ENCODE assay signal across 8 mouse cellular contexts in the genomic region with DNA sequence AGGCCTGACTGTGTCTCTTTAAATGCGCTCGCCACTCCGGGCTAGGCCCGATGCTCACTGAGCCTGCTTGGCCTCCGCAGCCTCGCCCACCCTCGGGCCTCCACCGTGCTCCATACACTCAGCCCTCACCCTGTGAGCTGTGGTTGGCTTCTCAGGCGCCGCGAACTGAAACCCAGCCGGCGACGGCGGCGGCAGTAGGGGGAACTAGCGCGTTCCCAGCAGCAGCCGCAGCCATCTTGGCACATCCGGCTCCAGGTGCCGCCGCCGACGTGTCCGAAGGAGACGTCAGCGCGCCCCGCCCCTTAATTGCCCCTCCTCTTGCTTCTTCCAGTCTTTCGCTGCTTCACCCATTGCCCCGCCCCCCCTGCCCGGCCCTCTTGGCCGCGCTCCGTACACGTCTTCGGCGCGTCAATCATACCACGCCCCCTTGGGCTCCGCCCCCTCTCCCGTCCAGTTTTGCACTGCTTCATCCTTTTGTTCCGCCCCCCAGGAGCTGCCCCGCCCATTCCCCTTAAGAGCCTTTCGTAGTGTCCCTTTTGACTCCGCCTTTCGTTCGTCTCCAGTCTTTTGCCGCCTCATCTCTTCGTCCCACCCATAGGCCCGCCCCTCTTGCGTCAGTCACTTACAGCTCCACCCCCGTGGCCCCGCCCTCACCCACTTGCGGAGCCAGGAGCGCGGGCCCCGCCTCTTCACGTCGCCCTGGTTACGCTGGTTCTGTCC. TPM values are rescaled to one million over a fixed set of nuclear protein-coding genes. Genes with fewer than 3 reads are reported as not detected.
A peak's percentile ranks its signal among the peaks of the same experiment; 100 is the strongest.
DNase-seq lines count a peak whose midpoint lies in the region; ATAC-seq lines count a peak whose summit lies in the region.

TSS of gene Sec16a (minus strand) at position 271 of the 720 bp plus-strand sequence.

- ATAC-seq in erythroblast, adult 5-6 weeks (replicated peaks; ENCODE audit: low FRiP score, poor library complexity, severe bottlenecking): peak; percentile 82
- peak; percentile 93 for ATAC-seq in kidney, embryonic 15.5 days (replicated peaks; ENCODE audit: low FRiP score)
- ATAC-seq in monocyte, adult 5-6 weeks (replicated peaks; ENCODE audit: insufficient number of reproducible peaks, low FRiP score, low TSS enrichment, poor library complexity, severe bottlenecking): peak; percentile 75

- peak within 1 kb of the TSS; percentile 75 for H3K9ac ChIP-seq in kidney, embryonic 15.5 days

- peaks cover 50% of the 10 kb centered on the region for H3K4me1 ChIP-seq in heart, embryonic 10.5 days
- H3K4me1 ChIP-seq in kidney, embryonic 15.5 days: peaks cover 40% of the 10 kb centered on the region

- H3K4me2 ChIP-seq in kidney, embryonic 15.5 days: peak within 1 kb of the TSS; percentile 82

- DNase-seq in B cell, adult 2 months: peak; percentile 100
- peak; percentile 100 for DNase-seq in brain, adult 2 months (ENCODE audit: low read depth, low spot score)
- DNase-seq in heart, embryonic 10.5 days (ENCODE audit: low spot score): peak; percentile 100
- peak; percentile 100 for DNase-seq in liver
- DNase-seq in spleen, postnatal 4 days (ENCODE audit: low spot score in 2 of 2): peak; percentile 100

- peak within 1 kb of the TSS; percentile 96 for H3K27ac ChIP-seq in heart, embryonic 10.5 days
- H3K27ac ChIP-seq in kidney, embryonic 15.5 days: peak within 1 kb of the TSS; percentile 93

- H3K4me3 ChIP-seq in heart, embryonic 10.5 days: peak within 1 kb of the TSS; percentile 85
- peak within 1 kb of the TSS; percentile 71 for H3K4me3 ChIP-seq in kidney, embryonic 15.5 days (replicated peaks)

- H3K36me3 ChIP-seq in heart, embryonic 10.5 days: peaks cover 18% of the 10 kb centered on the region
- peaks cover 21% of the 10 kb centered on the region for H3K36me3 ChIP-seq in kidney, embryonic 15.5 days

- H3K9me3 ChIP-seq in heart, embryonic 10.5 days: no peaks in the 10 kb centered on the region
- no peaks in the 10 kb centered on the region for H3K9me3 ChIP-seq in kidney, embryonic 15.5 days (replicated peaks)

- WGBS in heart, embryonic 10.5 days: under 1% methylated on average over 60 of the region's 61 CpGs
- WGBS in kidney, embryonic 15.5 days: under 1% methylated on average over 60 of the region's 61 CpGs

- H3K27me3 ChIP-seq in heart, embryonic 10.5 days (ENCODE audit: insufficient read depth, poor library complexity, severe bottlenecking): no peaks in the 10 kb centered on the region
- H3K27me3 ChIP-seq in kidney, embryonic 15.5 days: no peaks in the 10 kb centered on the region

RNA-seq across cellular contexts. Expression of gene Sec16a, which starts in this region (rescaled TPM):
- total RNA-seq in erythroblast, adult 5-6 weeks (2015; ENCODE audit: low replicate concordance): 12.5 and 18.8 TPM in 2 replicates
- total RNA-seq in erythroblast, adult 5-6 weeks (2017; ENCODE audit: low replicate concordance): 9.3 and 14.9 TPM in 2 replicates
- 24.7 and 26.4 TPM in 2 replicates for polyA plus RNA-seq in heart, embryonic 10.5 days (2016; fragmentation: Nextera tagmentation; extraction: Ambion mirVana)
- polyA plus RNA-seq in kidney, embryonic 15.5 days (2015; fragmentation: Nextera tagmentation; extraction: Ambion mirVana): 25.3 and 26.0 TPM in 2 replicates
- total RNA-seq in monocyte, adult 5-6 weeks (2017): 40.0 to 69.7 TPM (median 50.1 TPM) in 3 replicates

Comparison
In these comparisons a context has a peak if more than half of its experiments do, and no peak if none do; other contexts are left out.
1. Peak in every context shown above with its lines: DNase-seq, ATAC-seq, H3K4me3 ChIP-seq and H3K27ac ChIP-seq.